Mouse (Mus musculus) right cerebral cortex, postnatal 25 days (tissue): ENCODE measurements around the gene Prtg.

Experiments used
- DNase-seq: peaks from one replicate; pipeline ENCODE4 v3.0.0; 2022

Prtg gene

GRCm38 (mm10) chr9:72923068-72923467 lies 116.4 kb downstream of the Prtg start:
- no peak for DNase-seq

GRCm38 (mm10) chr9:72925021-72925934 lies 118.6 kb downstream of the Prtg start, which contains the start of gene Pygo1:
Gene Pygo1, plus strand, starts transcription at chr9:72925645.
- peak; percentile 50 for DNase-seq

GRCm38 (mm10) chr9:72925935-72926258 lies 119.2 kb downstream of the Prtg start:
- no peak for DNase-seq

GRCm38 (mm10) chr9:72931166-72931790 lies 124.6 kb downstream of the Prtg start:
- DNase-seq = peak; percentile 61

GRCm38 (mm10) chr9:72935309-72935708 lies 128.6 kb downstream of the Prtg start:
- no peak for DNase-seq

- no peak for DNase-seq
These were observed 129.6 kb downstream of the Prtg start for GRCm38 (mm10) chr9:72936301-72936700.

GRCm38 (mm10) chr9:72943424-72943823 lies 136.8 kb downstream of the Prtg start:
- no peak for DNase-seq

GRCm38 (mm10) chr9:72944286-72944685 lies 137.6 kb downstream of the Prtg start:
- no peak for DNase-seq

- no peak for DNase-seq
These were observed 140.3 kb downstream of the Prtg start for GRCm38 (mm10) chr9:72947010-72947409.

GRCm38 (mm10) chr9:72949572-72949971 lies 142.9 kb downstream of the Prtg start:
- DNase-seq = no peak

- DNase-seq = no peak
These were observed 148.1 kb downstream of the Prtg start for GRCm38 (mm10) chr9:72954746-72955145.

- no peak for DNase-seq
These were observed 148.9 kb downstream of the Prtg start for GRCm38 (mm10) chr9:72955546-72955945.

GRCm38 (mm10) chr9:72958521-72959450 lies 152.1 kb downstream of the Prtg start, which contains the start of the genes Dyx1c1 and Gm44503:
Gene Dyx1c1, plus strand, starts transcription at chr9:72958785.
Gene Gm44503, plus strand, starts transcription at chr9:72958852.
- DNase-seq = peak; percentile 77

- DNase-seq = no peak
These were observed 154.7 kb downstream of the Prtg start for GRCm38 (mm10) chr9:72961346-72961745.

GRCm38 (mm10) chr9:72961959-72962358 lies 155.3 kb downstream of the Prtg start:
- no peak for DNase-seq
